18 mouse cellular contexts compared by ENCODE assay signal in the genomic region with DNA sequence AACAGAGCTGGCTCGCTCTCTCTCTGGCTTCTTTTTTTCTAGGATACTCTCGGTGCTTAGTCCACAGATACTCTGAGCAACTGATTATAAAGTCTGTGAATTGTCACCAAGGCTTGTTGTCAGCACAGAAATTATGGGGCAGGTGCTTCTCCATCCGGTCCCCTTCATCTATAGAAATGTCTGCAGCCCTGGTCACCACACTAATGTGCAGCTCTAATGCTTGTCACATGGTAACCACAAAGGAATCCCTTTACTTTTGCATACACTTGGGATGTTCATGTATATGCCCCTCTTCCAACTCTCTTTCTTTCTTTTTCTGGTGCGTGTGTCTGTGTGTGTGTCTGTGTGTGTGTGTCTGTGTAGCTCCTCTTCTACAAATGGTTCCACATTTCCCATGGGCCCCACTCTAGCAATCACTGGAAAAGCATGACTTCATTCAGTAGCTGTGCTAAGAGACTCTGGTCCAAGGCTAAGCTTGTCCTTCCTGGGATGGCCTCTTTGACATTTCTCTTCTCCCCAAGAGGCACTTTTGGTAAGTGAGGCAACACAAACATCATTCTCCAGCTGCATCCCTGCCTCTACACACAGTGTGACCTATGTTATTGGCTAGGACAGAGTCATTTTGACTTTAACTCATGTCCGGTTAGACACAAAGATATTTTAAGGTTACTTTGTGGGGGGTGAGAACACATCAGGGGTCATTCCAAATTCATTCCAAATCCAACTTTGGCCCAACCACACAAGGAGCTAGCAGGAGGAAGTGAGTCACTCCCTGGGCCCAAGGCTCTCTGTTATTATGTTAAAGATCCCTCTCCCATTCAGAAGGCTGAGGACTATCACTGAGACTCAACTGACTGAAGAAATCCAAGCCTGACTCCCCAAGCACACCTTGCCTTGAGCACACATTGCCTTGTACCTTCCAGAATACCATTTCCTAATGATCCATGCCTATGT.
DNase-seq lines count a peak whose midpoint lies in the region; ATAC-seq and TF ChIP-seq lines count a peak whose summit lies in the region.
"Had no signal": no experiment of that assay in that cellular context is flagged by ENCODE, and none has a peak within 500 bp of the region (broad histone marks: within the 10 kb centered on the region; RNA-seq: fewer than 3 reads in every experiment).

No protein-coding gene starts in this region.

- no peak for TF ChIP-seq CTCF in heart, postnatal 0 days (IDR thresholded peaks at IDR 0.05; ENCODE audit: low read depth)

- H3K4me2 ChIP-seq in hindbrain, embryonic 11.5 days (replicated peaks; ENCODE audit: low read depth, low read length) = no peak overlapping the region
- no peak overlapping the region for H3K4me2 ChIP-seq in hindbrain, embryonic 12.5 days (replicated peaks)
- no peak overlapping the region for H3K4me2 ChIP-seq in heart, postnatal 0 days (ENCODE audit: low read depth, low read length)
- H3K4me2 ChIP-seq: embryonic facial prominence, embryonic 13.5 days; heart, embryonic 15.5 days; hindbrain, embryonic 15.5 days; limb, embryonic 15.5 days had no signal

- no peaks in the 10 kb centered on the region for H3K36me3 ChIP-seq in hindbrain, embryonic 11.5 days (ENCODE audit: control insufficient read depth, insufficient read depth, low read length)
- no peaks in the 10 kb centered on the region for H3K36me3 ChIP-seq in hindbrain, embryonic 12.5 days
- H3K36me3 ChIP-seq in heart, postnatal 0 days (replicated peaks; ENCODE audit: control insufficient read depth, insufficient read depth, low read length) = no peaks in the 10 kb centered on the region
- H3K36me3 ChIP-seq: embryonic facial prominence, embryonic 13.5 days; G1E; heart, embryonic 15.5 days; hindbrain, embryonic 15.5 days; limb, embryonic 15.5 days had no signal

- no peaks in the 10 kb centered on the region for H3K27me3 ChIP-seq in hindbrain, embryonic 11.5 days (ENCODE audit: control insufficient read depth, insufficient read depth, low read length)
- H3K27me3 ChIP-seq in hindbrain, embryonic 12.5 days = no peaks in the 10 kb centered on the region
- no peaks in the 10 kb centered on the region for H3K27me3 ChIP-seq in heart, postnatal 0 days (ENCODE audit: control insufficient read depth, insufficient read depth, low read length)
- H3K27me3 ChIP-seq: heart, embryonic 15.5 days; hindbrain, embryonic 15.5 days; limb, embryonic 15.5 days had no signal

- no peak overlapping the region for H3K9ac ChIP-seq in hindbrain, embryonic 11.5 days (ENCODE audit: low read depth, low read length)
- H3K9ac ChIP-seq in hindbrain, embryonic 12.5 days = no peak overlapping the region
- no peak overlapping the region for H3K9ac ChIP-seq in heart, postnatal 0 days (replicated peaks; ENCODE audit: low read depth, low read length)
- H3K9ac ChIP-seq: embryonic facial prominence, embryonic 13.5 days; forebrain, postnatal 0 days; heart, embryonic 15.5 days; hindbrain, embryonic 15.5 days; limb, embryonic 15.5 days had no signal

- no peak overlapping the region for H3K4me3 ChIP-seq in hindbrain, embryonic 11.5 days (ENCODE audit: low read depth, low read length)
- no peak overlapping the region for H3K4me3 ChIP-seq in hindbrain, embryonic 12.5 days
- no peak overlapping the region for H3K4me3 ChIP-seq in heart, postnatal 0 days (ENCODE audit: low read depth, low read length)
- H3K4me3 ChIP-seq: embryonic facial prominence, embryonic 13.5 days; heart, embryonic 15.5 days; hindbrain, embryonic 15.5 days; limb, embryonic 15.5 days had no signal

- no peak overlapping the region for H3K27ac ChIP-seq in hindbrain, embryonic 11.5 days (ENCODE audit: low read depth, low read length)
- no peak overlapping the region for H3K27ac ChIP-seq in hindbrain, embryonic 12.5 days
- H3K27ac ChIP-seq in heart, postnatal 0 days (ENCODE audit: low read depth) = no peak overlapping the region
- H3K27ac ChIP-seq: embryonic facial prominence, embryonic 13.5 days; heart, embryonic 15.5 days; hindbrain, embryonic 15.5 days; limb, embryonic 15.5 days had no signal

- H3K4me1 ChIP-seq in hindbrain, embryonic 11.5 days (replicated peaks; ENCODE audit: control insufficient read depth, insufficient read depth, low read length) = no peaks in the 10 kb centered on the region
- no peaks in the 10 kb centered on the region for H3K4me1 ChIP-seq in hindbrain, embryonic 12.5 days
- H3K4me1 ChIP-seq in heart, postnatal 0 days (ENCODE audit: control insufficient read depth, insufficient read depth) = no peaks in the 10 kb centered on the region
- H3K4me1 ChIP-seq: hindbrain, embryonic 15.5 days had no signal

- WGBS in hindbrain, embryonic 11.5 days = 73% methylated on average over 5 of the region's 5 CpGs
- WGBS in hindbrain, embryonic 12.5 days = 62% methylated on average over 5 of the region's 5 CpGs
- WGBS in heart, postnatal 0 days = 61% methylated on average over 5 of the region's 5 CpGs

- DNase-seq in hindbrain, embryonic 11.5 days (ENCODE audit: low spot score) = no peak
- DNase-seq in 3T3-L1 (ENCODE audit: low read depth, low spot score) (peak; percentile 68), NIH3T3 (ENCODE audit: low read depth) (peak; percentile 41)
- peak; percentile 24 for DNase-seq in heart, postnatal 0 days (ENCODE audit: low spot score)
- no peak for DNase-seq in urinary bladder, adult 2 months (ENCODE audit: low spot score)
- DNase-seq in adrenal gland, adult (ENCODE audit: inconsistent age in 2 of 2, low spot score in 1 of 2) = no peak
- DNase-seq: adrenal gland, postnatal 10 days; cerebellum, adult 9-10 months; forebrain, postnatal 0 days; gastrocnemius, postnatal 10 days; kidney, adult 11 months; thymus, postnatal 4 days had no signal

- peak; percentile 27; the same call in 1 of the 2 replicates for ATAC-seq in hindbrain, embryonic 11.5 days (ENCODE audit: low FRiP score)
- ATAC-seq in hindbrain, embryonic 12.5 days (ENCODE audit: low FRiP score) = no peak
- ATAC-seq in heart, postnatal 0 days (ENCODE audit: insufficient read depth, low read depth) = peak; percentile 7; the same call in 1 of the 2 replicates
- ATAC-seq: forebrain, postnatal 0 days had no signal

- TF ChIP-seq EP300 in heart, postnatal 0 days (IDR thresholded peaks at IDR 0.05; ENCODE audit: low read depth) = no peak

- no peaks in the 10 kb centered on the region for H3K9me3 ChIP-seq in hindbrain, embryonic 11.5 days (ENCODE audit: control insufficient read depth, low read length)
- H3K9me3 ChIP-seq in hindbrain, embryonic 12.5 days (replicated peaks) = no peaks in the 10 kb centered on the region
- no peaks in the 10 kb centered on the region for H3K9me3 ChIP-seq in heart, postnatal 0 days (replicated peaks; ENCODE audit: control insufficient read depth, low read length)
- H3K9me3 ChIP-seq: embryonic facial prominence, embryonic 13.5 days; G1E; heart, embryonic 15.5 days; hindbrain, embryonic 15.5 days; limb, embryonic 15.5 days had no signal

Comparison
In these comparisons a context has a peak if more than half of its experiments do, and no peak if none do; other contexts are left out.
1. DNase-seq: peak in 3T3-L1 (single experiment), NIH3T3 (single experiment) and heart, postnatal 0 days (single experiment); none in hindbrain, embryonic 11.5 days (single experiment), urinary bladder, adult 2 months (single experiment) and adrenal gland, adult (0 of 2).